In the genomic region with DNA sequence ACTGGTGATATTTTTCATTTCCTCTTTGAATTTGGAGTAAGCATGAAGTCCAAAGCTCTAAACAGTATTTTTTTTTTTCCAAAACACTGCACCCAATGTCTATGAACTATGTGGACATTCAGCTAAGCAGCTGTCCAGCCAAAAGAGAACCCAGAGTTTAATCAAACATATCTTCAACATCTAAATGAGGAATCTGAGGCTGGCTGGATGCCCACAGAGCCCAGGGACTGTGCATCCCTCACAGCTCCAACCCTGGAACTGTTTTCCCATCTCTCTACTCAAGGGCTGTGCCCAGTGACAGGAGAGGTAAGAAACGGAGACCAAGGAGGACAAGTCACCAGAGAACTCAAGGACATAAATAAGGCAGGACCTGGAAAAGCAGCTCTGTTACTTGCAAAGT, we compare ENCODE assay signal across 26 mouse cellular contexts. TPM values are rescaled to one million over a fixed set of nuclear protein-coding genes. Genes with fewer than 3 reads are reported as not detected.
A peak's percentile ranks its signal among the peaks of the same experiment; 100 is the strongest.
DNase-seq lines count a peak whose midpoint lies in the region; ATAC-seq and TF ChIP-seq lines count a peak whose summit lies in the region.
"Had no signal": no experiment of that assay in that cellular context is flagged by ENCODE, and none has a peak within 500 bp of the region (broad histone marks: within the 10 kb centered on the region; RNA-seq: fewer than 3 reads in every experiment).

No protein-coding gene starts in this region.

- peaks cover 3% of the 10 kb centered on the region; the same call in 1 of the 2 replicates for H3K4me1 ChIP-seq in cerebellum, adult 2 months (ENCODE audit: control insufficient read depth, insufficient read depth, low read length)

- 69% methylated on average over 1 of the region's 1 CpGs for WGBS in cerebellum, adult 2 months

- TF ChIP-seq POLR2A in cerebellum, adult 2 months (IDR thresholded peaks at IDR 0.05; ENCODE audit: borderline replicate concordance, insufficient read depth, low read length), result no peak

- ATAC-seq in megakaryocyte, adult 5-6 weeks (ENCODE audit: poor library complexity, severe bottlenecking), result no peak
- ATAC-seq: CD4-positive, CD25-positive, alpha-beta regulatory T cell, adult 4 months; forebrain, embryonic 13.5 days; hindbrain, postnatal 0 days; intestine, embryonic 16.5 days; midbrain, embryonic 13.5 days; Patski had no signal

- no peak overlapping the region for H3K4me3 ChIP-seq in cerebellum, adult 2 months (replicated peaks; ENCODE audit: insufficient read depth, low read depth, low read length)
- H3K4me3 ChIP-seq: forebrain, embryonic 13.5 days; heart, adult 2 months; heart, embryonic 13.5 days; liver, embryonic 15.5 days; megakaryocyte, embryonic 14.5 days; midbrain, embryonic 13.5 days; neural tube, embryonic 12.5 days had no signal

- H3K27ac ChIP-seq in cerebellum, adult 2 months (ENCODE audit: insufficient read depth, low read length), result no peak overlapping the region
- H3K27ac ChIP-seq: forebrain, embryonic 13.5 days; heart, adult 2 months; heart, embryonic 13.5 days; hindbrain, postnatal 0 days; liver, embryonic 15.5 days; midbrain, embryonic 13.5 days; neural tube, embryonic 12.5 days; stomach, postnatal 0 days had no signal

- no peak for TF ChIP-seq CTCF in cerebellum, adult 2 months (IDR thresholded peaks at IDR 0.05; ENCODE audit: borderline replicate concordance, insufficient read depth, low read depth, low read length)

- peak; percentile 37 for DNase-seq in cerebellum, adult 11-12 months
- no peak for DNase-seq in cerebellum, adult 2 months
- DNase-seq in kidney, postnatal 10 days, result peak; percentile 50
- no peak for DNase-seq in kidney, postnatal 25 days
- peak; percentile 48 for DNase-seq in lung, postnatal 10 days
- no peak for DNase-seq in lung, postnatal 25 days (ENCODE audit: low spot score)
- DNase-seq: adrenal gland, adult 8-10 months; gastrocnemius, postnatal 36 days; heart, adult 2 months; heart, postnatal 14 days; layer of hippocampus, adult 9-11 months; right cerebral cortex, postnatal 14 days; thymus, adult 2 months; thymus, postnatal 4 days had no signal

- no peaks in the 10 kb centered on the region for H3K27me3 ChIP-seq in cerebellum, adult 2 months (ENCODE audit: control insufficient read depth, insufficient read depth, low read length)
- H3K27me3 ChIP-seq: forebrain, embryonic 13.5 days; heart, embryonic 13.5 days; megakaryocyte, embryonic 14.5 days; midbrain, embryonic 13.5 days; neural tube, embryonic 12.5 days; Patski had no signal

RNA-seq across cellular contexts. Expression of a gene that starts 2.8 kb away (rescaled TPM):
- 10.5 and 13.3 TPM in 2 replicates for polyA plus RNA-seq in cerebellum, adult 2 months (2012; rRNA removed)
- total RNA-seq in megakaryocyte, adult 5-6 weeks (2015), result 23.3 and 28.7 TPM in 2 replicates
- 27.1 and 28.3 TPM in 2 replicates for total RNA-seq in megakaryocyte, adult 5-6 weeks (2017)

Comparison
In these comparisons a context has a peak if more than half of its experiments do, and no peak if none do; other contexts are left out.
1. DNase-seq: peak in cerebellum, adult 11-12 months (single experiment), kidney, postnatal 10 days (single experiment) and lung, postnatal 10 days (single experiment); none in cerebellum, adult 2 months (0 of 2), kidney, postnatal 25 days (0 of 2) and lung, postnatal 25 days (single experiment).